Mouse (Mus musculus) hindbrain, embryonic 11.5 days (tissue): Measurements from ENCODE around the gene Tmem89. TPM values are rescaled to one million over a fixed set of nuclear protein-coding genes. Genes with fewer than 3 reads are reported as not detected.

Experiments used
- polyA plus RNA-seq: library from polyadenylated mRNA; unstranded; fragments of >200 nt; fragmentation: Nextera tagmentation; extraction: Ambion mirVana; gene quantifications from 2 replicates; pipeline ENCODE4 v1.2.1, GENCODE M21; 2014

The Tmem89 gene
- polyA plus RNA-seq, 1 experiment from 2014 or later = 0.60 TPM

Other genes starting within 250 kb of the Tmem89 start
- gene Prkar2a, start 225.3 kb upstream of the Tmem89 start, polyA plus RNA-seq = 45.0 and 52.0 TPM in 2 replicates
- gene Ip6k2, start 130.8 kb upstream of the Tmem89 start, polyA plus RNA-seq = 122 and 136 TPM in 2 replicates
- gene Nckipsd, start 106.3 kb upstream of the Tmem89 start, polyA plus RNA-seq = 10.5 and 13.0 TPM in 2 replicates
- gene Celsr3, start 88.3 kb upstream of the Tmem89 start, polyA plus RNA-seq = 10.1 and 16.8 TPM in 2 replicates
- gene Slc26a6, start 61.3 kb upstream of the Tmem89 start, polyA plus RNA-seq = 9.8 and 13.7 TPM in 2 replicates
- gene Uqcrc1, start 22.0 kb downstream of the Tmem89 start, polyA plus RNA-seq = 354 and 388 TPM in 2 replicates
- 1.2 and 2.6 TPM in 2 replicates for gene Col7a1, start 39.0 kb downstream of the Tmem89 start, polyA plus RNA-seq
- gene Ucn2, start 71.4 kb downstream of the Tmem89 start, polyA plus RNA-seq = not detected in 2 replicates
- gene Pfkfb4, start 77.2 kb downstream of the Tmem89 start, polyA plus RNA-seq = 10.9 and 12.8 TPM in 2 replicates
- gene Shisa5, start 123.9 kb downstream of the Tmem89 start, polyA plus RNA-seq = 33.4 and 34.1 TPM in 2 replicates
- gene Trex1, start 145.1 kb downstream of the Tmem89 start, polyA plus RNA-seq = 7.5 and 9.7 TPM in 2 replicates
- gene Atrip, start 159.5 kb downstream of the Tmem89 start, polyA plus RNA-seq = 26.0 TPM in 2 replicates
- gene Ccdc51, start 167.9 kb downstream of the Tmem89 start, polyA plus RNA-seq = 11.0 and 12.3 TPM in 2 replicates
- 756 and 774 TPM in 2 replicates for gene Tma7, start 168.0 kb downstream of the Tmem89 start, polyA plus RNA-seq
- gene Plxnb1, start 180.8 kb downstream of the Tmem89 start, polyA plus RNA-seq = 16.9 and 18.2 TPM in 2 replicates
- gene Fbxw21, start 247.4 kb downstream of the Tmem89 start, polyA plus RNA-seq = not detected in 2 replicates